Mouse (Mus musculus) cortical plate, adult 2 months (tissue): ENCODE measurements around the gene Sdk1.

Experiments
- CTCF ChIP-seq: fragments of 200-500 bp; IDR thresholded peaks from 2 replicates; pipeline ENCODE4 v1.5.1; 2011; ENCODE audit warnings: mild to moderate bottlenecking, control low read depth, low read length; ENCODE audit not compliant: insufficient read depth; ENCODE audit errors: extremely low read depth
- POLR2A ChIP-seq: fragments of 200-500 bp; IDR thresholded peaks from 2 replicates; pipeline ENCODE4 v1.6.1; 2011; ENCODE audit warnings: mild to moderate bottlenecking, low read length, control low read depth; ENCODE audit not compliant: insufficient read depth; ENCODE audit errors: extremely low read depth

GRCm38 (mm10) chr5:141390541-141390940, 149.3 kb downstream of the Sdk1 start:
- TF ChIP-seq POLR2A (no peak), CTCF (no peak)
